Mouse (Mus musculus): ENCODE data around the gene Atrn.
"Not testable (repeated sequence)": the region's sequence is repeated elsewhere in the genome, so short reads cannot be mapped to it uniquely, and the experiment has no call there.

Gene Atrn

GRCm38 (mm10) chr2:130961851-130962250 lies 55.6 kb downstream of the Atrn start:
- DNase-seq (ENCODE audit: low spot score), result no peak

- DNase-seq (ENCODE audit: low spot score), result no peak
Observed at GRCm38 (mm10) chr2:130965042-130965441, 58.7 kb downstream of the Atrn start.

DNA sequence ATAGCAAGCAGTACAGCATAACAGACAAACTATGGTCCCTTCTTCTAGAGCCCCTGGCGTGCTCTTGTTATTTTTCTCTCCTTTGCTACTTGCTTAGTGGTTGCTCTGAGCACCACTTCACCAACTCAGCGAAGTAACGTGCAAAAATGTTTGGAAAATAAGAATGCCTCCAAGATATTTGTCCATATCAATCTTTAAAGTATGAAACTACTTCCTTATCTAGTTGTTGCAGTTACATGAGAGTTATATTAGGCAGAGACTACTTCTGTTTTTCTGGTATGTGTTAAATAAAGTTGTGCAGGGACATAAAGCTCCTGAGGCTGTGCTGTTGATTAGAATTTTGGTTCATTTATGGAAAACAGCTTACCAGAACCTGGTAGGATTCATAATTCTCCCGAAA lies 64.7 kb downstream of the Atrn start:
- DNase-seq (ENCODE audit: low spot score), result no peak

DNA sequence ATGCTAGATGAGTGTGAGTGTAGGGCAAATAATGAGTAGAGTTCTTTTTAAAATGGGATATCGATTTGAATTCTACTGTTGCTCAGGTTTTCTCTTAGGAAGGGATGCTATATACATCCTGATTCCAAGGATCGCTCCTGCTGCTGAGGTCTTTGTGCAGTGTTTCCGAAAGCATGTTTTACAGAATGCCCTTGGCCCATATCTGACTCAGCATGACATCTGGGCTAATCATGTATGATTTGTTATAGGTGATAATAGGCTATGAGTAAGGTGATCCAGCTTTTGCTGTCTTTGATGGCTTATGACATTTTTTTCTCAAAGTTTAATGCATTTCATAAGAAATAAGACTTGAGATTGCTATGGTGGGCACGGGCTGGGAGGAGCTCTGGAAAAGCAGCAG lies 66.1 kb downstream of the Atrn start:
- no peak for DNase-seq (ENCODE audit: low spot score)

GRCm38 (mm10) chr2:130974928-130975327 lies 68.6 kb downstream of the Atrn start:
- DNase-seq (ENCODE audit: low spot score), result no peak

GRCm38 (mm10) chr2:130977589-130977988 lies 71.3 kb downstream of the Atrn start:
- no peak for DNase-seq (ENCODE audit: low spot score)

DNA sequence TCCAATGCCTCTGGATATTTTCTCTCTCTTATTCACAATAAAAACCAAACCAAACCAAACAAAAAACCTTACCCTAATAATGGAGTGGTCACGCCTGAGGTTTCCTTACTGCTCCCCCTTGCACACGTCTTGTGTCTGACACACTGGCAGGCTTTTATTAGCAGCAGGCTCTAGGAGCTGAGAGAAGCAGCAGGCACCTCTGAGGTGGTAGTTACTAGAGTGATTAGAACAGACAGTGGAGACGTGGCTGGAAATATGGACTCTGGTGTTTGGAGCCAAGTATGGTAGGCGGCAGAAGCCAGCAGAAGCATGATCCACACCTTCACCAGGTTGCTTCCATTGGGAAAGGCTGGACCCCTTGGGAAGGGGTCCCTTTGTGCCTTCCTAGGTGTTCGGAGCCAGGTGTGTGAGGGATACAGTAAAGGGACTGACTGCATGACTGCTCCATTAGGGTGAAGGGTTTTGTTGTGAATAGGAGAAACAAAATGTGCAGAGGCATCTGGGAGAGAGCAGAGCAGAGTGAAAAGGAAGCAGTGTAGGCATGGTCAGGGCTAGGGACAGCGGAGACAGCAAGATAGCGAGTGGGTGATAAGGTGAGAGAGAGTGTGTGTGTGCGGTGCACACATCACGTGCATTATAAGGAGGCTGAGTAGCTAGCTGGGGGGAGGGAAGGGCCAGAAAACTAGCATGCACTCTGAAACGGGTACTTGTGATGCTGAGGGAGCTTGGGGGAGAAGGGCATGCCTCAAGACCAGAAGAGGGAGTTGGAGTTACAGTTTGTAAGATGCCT lies 72.0 kb downstream of the Atrn start:
- no peak for DNase-seq (ENCODE audit: low spot score)

- DNase-seq (ENCODE audit: low spot score), result no peak
Observed at GRCm38 (mm10) chr2:130979138-130979537, 72.8 kb downstream of the Atrn start.

DNA sequence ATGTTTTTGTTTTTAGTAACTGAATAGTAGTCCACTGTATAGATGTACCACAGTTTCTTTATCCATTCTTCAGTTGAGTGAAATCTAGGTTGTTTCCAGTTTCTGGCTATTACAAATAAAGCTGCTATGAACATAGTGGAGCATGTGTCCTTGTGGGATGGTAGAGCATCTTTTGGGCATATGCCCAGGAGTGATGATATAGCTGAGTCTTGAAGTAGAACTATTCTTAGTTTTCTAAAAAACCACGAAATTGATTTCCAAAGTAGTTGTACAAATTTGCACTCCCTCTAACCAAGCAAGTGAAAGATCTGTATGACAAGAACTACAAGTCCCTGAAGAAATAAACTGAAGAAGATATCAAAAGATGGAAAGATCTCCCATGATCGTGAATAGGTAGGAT lies 86.5 kb downstream of the Atrn start:
- DNase-seq (ENCODE audit: low spot score), result no peak

- DNase-seq (ENCODE audit: low spot score), result no peak
Observed at GRCm38 (mm10) chr2:131009123-131009522, 102.8 kb downstream of the Atrn start.

- no peak for DNase-seq (ENCODE audit: low spot score)
Observed at GRCm38 (mm10) chr2:131010566-131010965, 104.3 kb downstream of the Atrn start.

- DNase-seq (ENCODE audit: low spot score), result no peak
Observed at GRCm38 (mm10) chr2:131025230-131025629, 118.9 kb downstream of the Atrn start.

DNA sequence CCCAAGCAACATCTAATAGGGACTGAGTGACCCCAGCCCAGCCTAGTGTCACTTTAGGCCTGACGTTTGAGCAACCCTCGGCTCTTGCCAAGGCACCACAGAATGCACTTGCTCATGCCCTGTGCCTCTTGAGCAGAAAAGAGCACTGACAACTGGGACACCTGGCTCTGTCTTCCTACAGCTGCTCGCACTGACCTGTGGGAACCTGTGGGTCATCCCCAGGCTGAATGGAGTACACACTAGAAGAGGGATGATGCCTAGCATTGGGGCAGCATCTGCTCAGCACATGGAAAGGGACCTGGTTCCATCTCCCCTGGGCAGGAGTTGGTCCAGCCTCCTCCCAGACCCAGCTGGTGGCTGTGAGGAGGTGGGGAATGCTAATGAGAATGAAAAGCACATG lies 120.6 kb downstream of the Atrn start:
- no peak for DNase-seq (ENCODE audit: low spot score)

DNA sequence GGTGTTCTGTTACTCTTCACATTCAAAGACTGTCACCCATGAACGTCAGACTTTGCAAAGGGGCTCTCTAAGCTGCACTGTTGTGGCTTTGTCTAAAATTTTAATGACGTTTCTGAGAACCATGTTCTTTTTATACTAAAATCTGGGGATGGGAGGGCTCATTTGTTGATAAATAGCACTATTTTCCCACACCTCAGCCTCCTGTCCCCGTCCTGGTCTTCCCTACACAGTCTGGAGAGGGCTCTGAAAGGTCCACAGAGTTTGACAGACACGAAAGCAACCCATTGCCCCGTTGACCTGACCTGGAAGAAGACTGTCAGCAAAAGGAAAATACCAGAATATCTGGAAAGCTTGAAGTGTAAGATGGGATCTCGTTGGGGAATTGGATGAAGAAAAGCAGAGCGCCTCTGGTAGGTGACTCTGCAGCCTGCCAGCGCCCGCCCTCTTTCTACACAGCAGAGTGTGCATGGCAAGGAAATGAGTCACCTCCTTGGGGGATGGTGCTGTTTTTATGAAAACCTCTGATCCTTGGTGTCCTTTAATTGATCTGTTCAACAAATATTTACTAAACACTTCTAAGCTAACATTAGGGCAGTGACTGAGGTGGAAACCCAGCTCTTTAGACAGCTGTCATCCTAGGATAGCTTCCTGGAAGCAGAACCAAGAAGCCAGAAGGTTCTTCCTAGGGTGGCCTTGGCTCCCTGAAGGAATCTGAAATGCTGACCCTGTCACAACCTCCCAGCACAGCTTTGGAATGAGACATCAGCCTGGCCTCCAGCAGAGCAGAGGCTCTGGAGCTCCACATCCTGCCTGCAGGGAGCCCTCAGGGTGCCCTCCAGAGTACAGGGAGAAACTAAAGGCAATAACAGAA lies 123.0 kb downstream of the Atrn start:
- no peak for DNase-seq (ENCODE audit: low spot score)

GRCm38 (mm10) chr2:131030561-131030960 lies 124.3 kb downstream of the Atrn start:
- DNase-seq (ENCODE audit: low spot score), result no peak

DNA sequence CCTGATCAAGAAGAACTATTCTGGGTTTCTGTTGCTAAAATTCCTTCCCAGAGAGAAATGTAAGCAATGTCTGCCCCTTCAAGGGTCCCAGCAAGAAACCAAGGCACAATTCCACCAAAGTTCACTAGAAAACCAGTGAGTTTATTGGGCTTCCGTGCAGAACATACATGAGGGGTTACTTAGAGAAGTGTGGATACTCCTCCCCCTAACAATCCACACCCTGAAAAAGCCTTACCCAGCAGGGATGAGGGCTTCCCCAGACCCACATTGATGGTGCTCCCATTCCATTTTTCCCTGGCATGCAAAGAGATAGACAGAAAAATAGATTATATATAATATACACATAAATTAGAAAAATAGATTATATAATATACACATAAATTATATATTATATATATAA lies 124.7 kb downstream of the Atrn start:
- no peak for DNase-seq (ENCODE audit: low spot score)

DNA sequence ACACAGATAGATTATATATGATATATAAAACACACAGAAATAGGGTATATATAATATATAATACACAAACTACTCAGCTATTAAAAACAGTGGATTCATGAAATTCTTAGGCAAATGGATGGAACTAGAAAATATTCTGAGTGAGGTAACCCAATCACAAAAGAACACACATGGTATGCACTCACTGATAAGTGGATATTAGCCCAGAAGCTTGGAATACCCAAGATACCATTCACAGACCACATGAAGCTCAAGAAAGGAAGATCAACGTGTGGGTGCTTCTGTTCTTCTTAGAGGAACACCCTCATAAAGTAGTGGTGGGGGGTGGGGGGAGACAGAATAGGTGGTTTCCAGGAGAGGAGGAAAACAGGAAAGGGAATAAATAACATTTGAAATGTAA lies 125.1 kb downstream of the Atrn start:
- DNase-seq (ENCODE audit: low spot score), result not testable (repeated sequence)

GRCm38 (mm10) chr2:131036343-131036742 lies 130.0 kb downstream of the Atrn start:
- DNase-seq (ENCODE audit: low spot score), result no peak

DNA sequence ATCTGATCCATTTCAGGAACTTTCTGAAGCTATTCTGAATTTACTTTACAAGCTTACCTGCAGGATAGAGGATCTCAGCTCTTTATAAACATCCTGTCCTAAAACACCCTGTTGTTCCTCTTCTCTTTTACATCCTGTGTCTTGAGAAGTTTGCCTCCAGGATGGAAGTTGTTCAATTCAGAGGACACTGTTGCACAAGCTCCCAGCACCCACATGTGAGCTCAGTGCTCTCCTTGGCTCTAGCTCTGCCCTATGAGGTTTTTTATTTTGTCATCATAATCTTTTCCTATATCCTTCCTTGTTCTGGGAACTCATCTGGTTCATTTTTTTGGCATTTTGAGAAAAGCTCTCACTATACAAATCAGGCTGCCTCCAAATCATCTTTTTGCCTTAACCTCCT lies 130.5 kb downstream of the Atrn start:
- DNase-seq (ENCODE audit: low spot score), result no peak

DNA sequence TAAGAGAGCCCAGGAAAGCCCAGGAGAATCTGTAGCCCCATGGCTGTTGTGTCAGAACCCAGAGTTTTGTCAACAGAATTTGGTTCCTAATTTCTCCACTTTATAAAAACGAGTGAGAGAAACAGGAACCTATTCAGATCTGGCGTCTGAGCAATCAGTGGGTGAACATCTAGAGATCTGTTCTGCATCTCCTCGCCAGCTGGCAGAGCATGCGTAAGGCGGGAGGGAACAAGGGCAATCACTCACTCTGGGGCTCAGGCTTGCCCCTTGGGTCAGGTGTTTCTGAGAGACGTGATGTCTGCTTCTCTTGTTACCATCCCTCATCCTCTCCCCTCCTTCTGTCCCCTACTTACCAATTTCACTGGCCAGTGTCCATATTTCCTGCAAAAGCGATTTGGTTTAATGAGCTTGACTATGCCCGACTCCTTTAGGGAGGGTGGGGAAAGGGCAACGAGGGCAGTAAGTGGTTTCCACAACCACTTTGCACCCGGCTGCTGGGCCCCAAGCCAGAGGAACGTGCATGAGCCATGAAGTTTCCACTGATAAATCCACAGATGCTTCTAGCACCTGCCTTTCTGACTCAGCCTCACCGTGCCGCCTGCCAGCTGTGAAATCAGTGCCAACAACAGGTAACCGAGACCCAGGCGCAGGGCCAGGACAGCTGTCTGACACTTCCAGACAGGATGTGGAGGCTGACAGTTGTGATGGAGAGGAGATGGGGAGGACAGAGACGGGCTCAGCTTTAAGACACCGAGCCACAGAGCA lies 131.1 kb downstream of the Atrn start:
- DNase-seq (ENCODE audit: low spot score), result no peak

DNA sequence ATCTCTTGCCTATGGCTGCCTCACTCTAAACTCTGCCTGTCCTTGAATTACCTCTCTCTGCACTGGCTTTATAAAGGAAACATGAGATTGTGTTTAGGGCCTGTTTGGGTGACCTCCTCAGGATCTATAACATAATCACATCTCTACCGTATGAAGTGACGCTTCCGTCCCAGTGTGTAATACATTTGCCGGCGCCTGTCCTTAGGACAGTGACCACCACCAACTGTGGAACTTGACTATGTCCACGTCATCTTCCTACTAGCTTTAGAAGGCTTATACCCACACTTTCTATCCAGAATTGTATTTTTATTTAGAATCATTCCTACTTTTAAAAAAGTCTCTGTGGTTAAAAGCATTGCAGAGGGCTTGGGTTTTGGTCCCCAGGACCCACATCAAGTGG lies 131.9 kb downstream of the Atrn start:
- DNase-seq (ENCODE audit: low spot score), result no peak

DNA sequence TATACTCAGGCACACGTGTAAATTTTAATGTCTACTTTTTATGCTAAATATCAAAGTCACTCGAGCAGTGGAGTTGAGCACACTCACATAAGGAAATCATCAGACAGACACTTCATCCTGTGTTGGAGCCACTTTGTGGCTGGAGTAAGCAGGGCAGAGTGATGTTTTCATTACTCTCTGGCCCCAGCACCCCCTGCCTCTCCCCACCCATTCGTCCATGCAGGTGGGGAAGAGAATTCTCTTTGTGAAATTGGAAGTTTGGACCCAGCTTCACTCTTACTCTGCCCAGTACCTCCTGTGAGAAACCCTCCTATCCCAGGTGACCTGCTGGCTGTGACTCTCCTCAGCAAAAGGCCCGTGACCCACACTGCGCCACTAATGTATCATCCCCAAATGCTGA lies 132.4 kb downstream of the Atrn start:
- DNase-seq (ENCODE audit: low spot score), result no peak

Data from T-cell, adult 2 months (primary cell).